In genomic region chr7:140855860-140856784, GRCm38 (mm10) we compare ENCODE assay signal across 8 mouse cellular contexts. TPM values are rescaled to one million over a fixed set of nuclear protein-coding genes. Genes with fewer than 3 reads are reported as not detected.
DNase-seq lines count a peak whose midpoint lies in the region; ATAC-seq and TF ChIP-seq lines count a peak whose summit lies in the region.

Gm45785 (minus strand) TSS chr7:140856331.

- intact Hi-C loops in heart, postnatal 10 days (cut with DNase I), result loop anchor here (5.0 kb wide), 3 partner anchors 96 to 336 kb away; partner anchors contain the start of genes Hras, Ifitm5, Lrrc56 and Rnh1

- 2% methylated on average over 51 of the region's 51 CpGs for WGBS in forebrain, embryonic 13.5 days
- under 1% methylated on average over 51 of the region's 51 CpGs for WGBS in large intestine, adult 2 months
- under 1% methylated on average over 51 of the region's 51 CpGs for WGBS in liver, postnatal 0 days (ENCODE audit: insufficient replicate concordance)
- 1% methylated on average over 51 of the region's 51 CpGs for WGBS in neural tube, embryonic 14.5 days

- peak within 1 kb of the TSS; percentile 90 for H3K4me3 ChIP-seq in E14TG2a.4 (replicated peaks; ENCODE audit: low read length)
- H3K4me3 ChIP-seq in forebrain, embryonic 13.5 days, result peak within 1 kb of the TSS; percentile 84
- H3K4me3 ChIP-seq in liver, postnatal 0 days (ENCODE audit: low read depth, low read length), result peak within 1 kb of the TSS; percentile 80
- H3K4me3 ChIP-seq in neural tube, embryonic 14.5 days (ENCODE audit: low read depth, low read length), result peak within 1 kb of the TSS; percentile 67

- H3K9me3 ChIP-seq in E14TG2a.4 (ENCODE audit: low read length), result no peaks in the 10 kb centered on the region
- no peaks in the 10 kb centered on the region for H3K9me3 ChIP-seq in forebrain, embryonic 13.5 days (replicated peaks)
- no peaks in the 10 kb centered on the region for H3K9me3 ChIP-seq in liver, postnatal 0 days (ENCODE audit: low read length)
- no peaks in the 10 kb centered on the region for H3K9me3 ChIP-seq in neural tube, embryonic 14.5 days (ENCODE audit: control insufficient read depth, low read length)

- peaks cover 76% of the 10 kb centered on the region for H3K36me3 ChIP-seq in E14TG2a.4 (ENCODE audit: insufficient read depth, low read length)
- H3K36me3 ChIP-seq in forebrain, embryonic 13.5 days (ENCODE audit: poor library complexity, severe bottlenecking), result peaks cover 65% of the 10 kb centered on the region
- H3K36me3 ChIP-seq in liver, postnatal 0 days (replicated peaks; ENCODE audit: insufficient read depth, low read length), result peaks cover 48% of the 10 kb centered on the region
- H3K36me3 ChIP-seq in neural tube, embryonic 14.5 days (ENCODE audit: control insufficient read depth, insufficient read depth, low read length), result peaks cover 37% of the 10 kb centered on the region

- peak within 1 kb of the TSS; percentile 92 for H3K9ac ChIP-seq in forebrain, embryonic 13.5 days
- H3K9ac ChIP-seq in liver, postnatal 0 days (replicated peaks), result peak within 1 kb of the TSS; percentile 90
- H3K9ac ChIP-seq in neural tube, embryonic 14.5 days (replicated peaks; ENCODE audit: low read depth, low read length), result peak within 1 kb of the TSS; percentile 81

- no peaks in the 10 kb centered on the region for H3K27me3 ChIP-seq in E14TG2a.4 (ENCODE audit: insufficient read depth, low read length)
- H3K27me3 ChIP-seq in forebrain, embryonic 13.5 days, result no peaks in the 10 kb centered on the region
- no peaks in the 10 kb centered on the region for H3K27me3 ChIP-seq in liver, postnatal 0 days (ENCODE audit: insufficient read depth, low read length)
- no peaks in the 10 kb centered on the region for H3K27me3 ChIP-seq in neural tube, embryonic 14.5 days (ENCODE audit: control insufficient read depth, insufficient read depth, low read length)

- DNase-seq in heart, postnatal 10 days, result peak; percentile 90 to 91
- peak; percentile 92 for DNase-seq in large intestine, adult 2 months (ENCODE audit: low read depth, low spot score)
- peak; percentile 88 for DNase-seq in liver, postnatal 0 days
- peak; percentile 78 for DNase-seq in testis, postnatal 10 days (ENCODE audit: low spot score)

- peak; percentile 57; the same call in 1 of the 2 replicates for TF ChIP-seq EP300 in liver, postnatal 0 days (IDR thresholded peaks at IDR 0.05; ENCODE audit: low read depth)

- peaks cover 79% of the 10 kb centered on the region for H3K4me1 ChIP-seq in E14TG2a.4 (replicated peaks; ENCODE audit: low read depth, low read length)
- H3K4me1 ChIP-seq in forebrain, embryonic 13.5 days, result peaks cover 32% of the 10 kb centered on the region
- peaks cover 34% of the 10 kb centered on the region for H3K4me1 ChIP-seq in liver, postnatal 0 days (ENCODE audit: insufficient read depth)
- peaks cover 21% of the 10 kb centered on the region for H3K4me1 ChIP-seq in neural tube, embryonic 14.5 days (ENCODE audit: control insufficient read depth, insufficient read depth, low read length)

- H3K27ac ChIP-seq in forebrain, embryonic 13.5 days, result peak within 1 kb of the TSS; percentile 93
- H3K27ac ChIP-seq in liver, postnatal 0 days (ENCODE audit: low read depth), result peak within 1 kb of the TSS; percentile 99
- H3K27ac ChIP-seq in neural tube, embryonic 14.5 days (ENCODE audit: low read depth, low read length), result peak within 1 kb of the TSS; percentile 89

- peak; percentile 85 for ATAC-seq in cerebellum, adult (ENCODE audit: insufficient number of reproducible peaks, low FRiP score, low TSS enrichment)
- ATAC-seq in forebrain, embryonic 13.5 days, result peak; percentile 80
- peak; percentile 79 for ATAC-seq in liver, postnatal 0 days
- peak; percentile 81 for ATAC-seq in neural tube, embryonic 14.5 days (ENCODE audit: low read depth)

- no peak for TF ChIP-seq CTCF in E14TG2a.4 (conservative IDR thresholded peaks at IDR 0.05; ENCODE audit: low read length)
- TF ChIP-seq CTCF in liver, postnatal 0 days (IDR thresholded peaks at IDR 0.05; ENCODE audit: low read depth), result peak; percentile 12; the same call in 1 of the 2 replicates

- peak within 1 kb of the TSS; percentile 99 for H3K4me2 ChIP-seq in forebrain, embryonic 13.5 days
- peak within 1 kb of the TSS; percentile 85 for H3K4me2 ChIP-seq in liver, postnatal 0 days (ENCODE audit: low read depth, low read length)
- H3K4me2 ChIP-seq in neural tube, embryonic 14.5 days (ENCODE audit: low read depth, low read length), result peak within 1 kb of the TSS; percentile 97

RNA-seq across cellular contexts. Expression of gene Gm45785, which starts in this region (rescaled TPM):
- not detected in 2 replicates for polyA plus RNA-seq in forebrain, embryonic 13.5 days (2015; fragmentation: Nextera tagmentation; extraction: Ambion mirVana)
- not detected for total RNA-seq in heart, postnatal 10 days (2021)
- not detected in 2 replicates for polyA plus RNA-seq in large intestine, adult 2 months (2012; rRNA removed)
- polyA plus RNA-seq in liver, postnatal 0 days (2015; fragmentation: Nextera tagmentation; extraction: Ambion mirVana), result not detected in 2 replicates
- 0.56 TPM in 1 of 2 replicates, not detected in the other for polyA plus RNA-seq in neural tube, embryonic 14.5 days (2014; fragmentation: Nextera tagmentation; extraction: Ambion mirVana)

Comparison
In these comparisons a context has a peak if more than half of its experiments do, and no peak if none do; other contexts are left out.
1. Peak in every context shown above with its lines: DNase-seq, ATAC-seq, H3K4me3 ChIP-seq and H3K27ac ChIP-seq.
2. Peak in ATAC-seq, H3K4me3 ChIP-seq, H3K27ac ChIP-seq, H3K9ac ChIP-seq and H3K4me2 ChIP-seq in forebrain, embryonic 13.5 days; RNA of the gene not detected or under 1 TPM.
3. Peak in DNase-seq in heart, postnatal 10 days; RNA of the gene not detected or under 1 TPM.
4. Peak in DNase-seq in large intestine, adult 2 months; RNA of the gene not detected or under 1 TPM.
5. Peak in DNase-seq, ATAC-seq, H3K4me3 ChIP-seq, H3K27ac ChIP-seq, H3K9ac ChIP-seq and H3K4me2 ChIP-seq in liver, postnatal 0 days; RNA of the gene not detected or under 1 TPM.
6. Peak in ATAC-seq, H3K4me3 ChIP-seq, H3K27ac ChIP-seq, H3K9ac ChIP-seq and H3K4me2 ChIP-seq in neural tube, embryonic 14.5 days; RNA of the gene not detected or under 1 TPM.